Mouse (Mus musculus) heart, postnatal 0 days (tissue): Measurements from ENCODE around the gene Hprt.

ENCODE experiments used
- CTCF ChIP-seq: IDR thresholded peaks from 2 replicates; pipeline ENCODE4 v1.5.1; 2016; ENCODE audit warnings: antibody characterized with exemption, control low read depth, low read depth
- EP300 ChIP-seq: IDR thresholded peaks from 2 replicates; pipeline ENCODE4 v1.6.1; 2016; ENCODE audit warnings: antibody characterized with exemption, low read depth

DNA sequence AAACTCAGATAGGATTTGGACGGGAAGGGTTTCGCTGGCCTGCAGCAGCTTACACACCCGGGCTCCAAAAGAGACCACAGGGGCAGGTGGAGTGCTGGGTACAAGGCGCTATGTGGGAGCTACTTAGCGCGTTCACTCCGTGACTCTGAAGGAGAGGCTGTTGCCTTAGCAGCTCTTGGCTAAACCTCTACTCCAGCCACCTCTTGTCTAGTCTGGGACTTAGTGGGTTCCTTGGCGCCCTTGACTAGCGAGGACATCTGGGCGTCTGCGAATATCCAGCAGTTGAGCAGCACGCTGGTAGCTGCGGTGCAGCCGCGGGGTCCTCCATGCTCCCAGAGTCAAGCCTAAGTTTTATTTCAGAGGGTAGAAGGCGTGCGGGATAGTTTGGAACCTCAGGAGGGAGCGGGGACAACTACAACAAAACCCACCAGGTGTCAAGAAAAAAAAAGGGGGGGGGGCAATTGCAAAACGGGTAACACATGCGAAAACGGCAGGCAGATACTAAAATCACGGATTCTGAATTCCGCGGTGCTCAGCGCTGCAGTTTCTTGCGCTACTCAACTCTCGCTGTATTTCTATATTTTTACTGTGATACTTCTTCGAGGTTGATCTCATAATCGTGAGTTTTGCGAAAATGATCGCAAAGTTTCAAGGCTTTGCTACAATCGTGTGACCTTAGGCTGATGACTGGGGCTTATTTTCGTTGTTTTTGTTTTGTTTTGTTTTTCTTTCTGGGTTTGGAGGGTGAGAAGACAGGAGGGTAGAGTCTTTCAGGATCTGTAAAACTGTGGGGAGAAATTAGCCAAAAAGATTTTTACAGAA lies 70.7 kb downstream of the Hprt start:
- TF ChIP-seq CTCF (no peak), EP300 (no peak)
